Mouse (Mus musculus) inflammation-experienced regulatory T-cells, adult 6 months (primary cell): ENCODE results near the gene Gje1. TPM values are rescaled to one million over a fixed set of nuclear protein-coding genes. Genes with fewer than 3 reads are reported as not detected.

Source experiments
- ATAC-seq: one replicate; pipeline ENCODE4 v1.8.0; 2017
- polyA plus RNA-seq, 3 experiments: library from polyadenylated mRNA; unstranded; fragments of 100-300 nt; shearing (Covaris generic); gene quantifications; one replicate each; pipeline ENCODE4 v1.2.1; 2017

Gene Gje1
- polyA plus RNA-seq = not detected

- ATAC-seq = no peak
Measured at GRCm38 (mm10) chr10:14718114-14718513, at the start of gene Gje1. Gene Gje1, minus strand, starts transcription at chr10:14718214.

- ATAC-seq = no peak
Measured at GRCm38 (mm10) chr10:14760618-14761017, 42.6 kb upstream of the Gje1 start.

GRCm38 (mm10) chr10:14759665-14760558, 41.9 kb upstream of the Gje1 start:
- no peak for ATAC-seq

- ATAC-seq = no peak
Measured at GRCm38 (mm10) chr10:14734285-14734684, 16.3 kb upstream of the Gje1 start.

- no peak for ATAC-seq
Measured at GRCm38 (mm10) chr10:14725671-14726070, 7.7 kb upstream of the Gje1 start.

- ATAC-seq = peak; percentile 94
Measured at GRCm38 (mm10) chr10:14705072-14706066, 12.6 kb downstream of the Gje1 start, which contains the start of the genes Vta1 and Nmbr. Gene Vta1, minus strand, starts transcription at chr10:14705560. Gene Nmbr, plus strand, starts transcription at chr10:14705591.

- no peak for ATAC-seq
Measured at GRCm38 (mm10) chr10:14703830-14704420, 14.1 kb downstream of the Gje1 start.

GRCm38 (mm10) chr10:14703239-14703638, 14.8 kb downstream of the Gje1 start:
- ATAC-seq = no peak

- no peak for ATAC-seq
Measured at GRCm38 (mm10) chr10:14690349-14690748, 27.7 kb downstream of the Gje1 start.

- no peak for ATAC-seq
Measured at GRCm38 (mm10) chr10:14688785-14689442, 29.1 kb downstream of the Gje1 start.

GRCm38 (mm10) chr10:14685663-14686062, 32.4 kb downstream of the Gje1 start:
- ATAC-seq = no peak

GRCm38 (mm10) chr10:14666147-14666546, 51.9 kb downstream of the Gje1 start:
- ATAC-seq = no peak

Other genes starting within 250 kb of the Gje1 start
- under 1 TPM in 1 of 3 experiments, not detected in 2; 0.19 TPM for gene Adgrg6, start 172.6 kb downstream of the Gje1 start, polyA plus RNA-seq
- 100 to 1,000 TPM in 2 of 3 experiments, 10 to 100 TPM in 1; 98.9 to 119 (median 106) TPM for gene Vta1, start 12.7 kb downstream of the Gje1 start, polyA plus RNA-seq
- gene Nmbr, start 12.6 kb downstream of the Gje1 start, polyA plus RNA-seq = not detected